Mouse (Mus musculus) erythroblast, adult 5-6 weeks (primary cell): ENCODE measurements around the gene Sult5a1. TPM values are rescaled to one million over a fixed set of nuclear protein-coding genes. Genes with fewer than 3 reads are reported as not detected.

Experiments used
- ATAC-seq: replicated peaks from 2 replicates; pipeline ENCODE4 v1.8.0; 2016; ENCODE audit warnings: moderate number of reproducible peaks, mild to moderate bottlenecking, moderate TSS enrichment, inconsistent platforms; ENCODE audit not compliant: poor library complexity, low FRiP score, severe bottlenecking
- total RNA-seq, 2 experiments: library from RNA; stranded (forward) in 1 of 2; stranded (reverse) in 1 of 2; fragments of 150-400 nt in 1 of 2; fragments of 200-764, 138-1000 nt in 1 of 2; gene quantifications; 2 replicates each; pipeline versions ENCODE4 v1.2.3 to v1.2.4; 2015 to 2017; ENCODE audit warnings: low replicate concordance in 2 of 2

Sult5a1 gene
- not detected in 2 replicates for total RNA-seq (2015; ENCODE audit: low replicate concordance)
- not detected in 2 replicates for total RNA-seq (2017; ENCODE audit: low replicate concordance)

- no peak for ATAC-seq
These were observed at the start of gene Sult5a1 for GRCm38 (mm10) chr8:123157888-123158465. TSS of gene Sult5a1 (minus strand) at chr8:123158315.

GRCm38 (mm10) chr8:123203571-123203970 is 45.5 kb upstream of the Sult5a1 start:
- ATAC-seq: no peak

GRCm38 (mm10) chr8:123202288-123202687 is 44.2 kb upstream of the Sult5a1 start:
- ATAC-seq: peak; percentile 59

GRCm38 (mm10) chr8:123199864-123200263 is 41.7 kb upstream of the Sult5a1 start:
- ATAC-seq: no peak

- 0 out of 2 replicates have a peak, but pooled peaks have one; percentile 43 for ATAC-seq
These were observed 38.9 kb upstream of the Sult5a1 start for GRCm38 (mm10) chr8:123197016-123197415.

- ATAC-seq: no peak
These were observed 35.7 kb upstream of the Sult5a1 start for GRCm38 (mm10) chr8:123193771-123194170.

GRCm38 (mm10) chr8:123191908-123192307 is 33.8 kb upstream of the Sult5a1 start:
- ATAC-seq: no peak

GRCm38 (mm10) chr8:123190678-123191077 is 32.6 kb upstream of the Sult5a1 start:
- no peak for ATAC-seq

GRCm38 (mm10) chr8:123188841-123189240 is 30.7 kb upstream of the Sult5a1 start:
- no peak for ATAC-seq

GRCm38 (mm10) chr8:123188006-123188405 is 29.9 kb upstream of the Sult5a1 start:
- no peak for ATAC-seq

- no peak for ATAC-seq
These were observed 27.7 kb upstream of the Sult5a1 start, which contains the start of gene Dpep1 for GRCm38 (mm10) chr8:123185566-123186409. TSS of gene Dpep1 (plus strand) at chr8:123186242.

GRCm38 (mm10) chr8:123181391-123181790 is 23.3 kb upstream of the Sult5a1 start:
- no peak for ATAC-seq

GRCm38 (mm10) chr8:123156070-123156773 is 1.9 kb downstream of the Sult5a1 start:
- ATAC-seq: peak; percentile 78

- ATAC-seq: 0 out of 2 replicates have a peak, but pooled peaks have one; percentile 35
These were observed 2.9 kb downstream of the Sult5a1 start for GRCm38 (mm10) chr8:123155177-123155576.

- no peak for ATAC-seq
These were observed 7.4 kb downstream of the Sult5a1 start for GRCm38 (mm10) chr8:123150737-123151171.

GRCm38 (mm10) chr8:123146390-123146789 is 11.7 kb downstream of the Sult5a1 start:
- ATAC-seq: no peak

GRCm38 (mm10) chr8:123145279-123145678 is 12.8 kb downstream of the Sult5a1 start:
- ATAC-seq: no peak

GRCm38 (mm10) chr8:123141741-123142462 is 16.2 kb downstream of the Sult5a1 start:
- ATAC-seq: no peak

GRCm38 (mm10) chr8:123138741-123139140 is 19.4 kb downstream of the Sult5a1 start:
- ATAC-seq: no peak

- ATAC-seq: no peak
These were observed 20.5 kb downstream of the Sult5a1 start for GRCm38 (mm10) chr8:123137645-123138077.
